Mouse (Mus musculus) heart, postnatal 10 days (tissue): ENCODE measurements at regions not wholly inside any gene's neighbourhood (a gene's known extent, or its start where the extent isn't known, plus 50 kb on each side); places are given as distances from the start of the nearest gene placed in this dataset.
"Not testable (repeated sequence)": the region's sequence is repeated elsewhere in the genome, so short reads cannot be mapped to it uniquely, and the experiment has no call there.

Source experiments
- DNase-seq, 2 experiments: peaks; one replicate each; pipeline ENCODE4 v3.0.0; 2021
- intact Hi-C: fragments of 180-260 bp; cut with DNase I; formaldehyde crosslinking; loops from one replicate; pipeline ENCODE4 v1.15.1; 2025

DNA sequence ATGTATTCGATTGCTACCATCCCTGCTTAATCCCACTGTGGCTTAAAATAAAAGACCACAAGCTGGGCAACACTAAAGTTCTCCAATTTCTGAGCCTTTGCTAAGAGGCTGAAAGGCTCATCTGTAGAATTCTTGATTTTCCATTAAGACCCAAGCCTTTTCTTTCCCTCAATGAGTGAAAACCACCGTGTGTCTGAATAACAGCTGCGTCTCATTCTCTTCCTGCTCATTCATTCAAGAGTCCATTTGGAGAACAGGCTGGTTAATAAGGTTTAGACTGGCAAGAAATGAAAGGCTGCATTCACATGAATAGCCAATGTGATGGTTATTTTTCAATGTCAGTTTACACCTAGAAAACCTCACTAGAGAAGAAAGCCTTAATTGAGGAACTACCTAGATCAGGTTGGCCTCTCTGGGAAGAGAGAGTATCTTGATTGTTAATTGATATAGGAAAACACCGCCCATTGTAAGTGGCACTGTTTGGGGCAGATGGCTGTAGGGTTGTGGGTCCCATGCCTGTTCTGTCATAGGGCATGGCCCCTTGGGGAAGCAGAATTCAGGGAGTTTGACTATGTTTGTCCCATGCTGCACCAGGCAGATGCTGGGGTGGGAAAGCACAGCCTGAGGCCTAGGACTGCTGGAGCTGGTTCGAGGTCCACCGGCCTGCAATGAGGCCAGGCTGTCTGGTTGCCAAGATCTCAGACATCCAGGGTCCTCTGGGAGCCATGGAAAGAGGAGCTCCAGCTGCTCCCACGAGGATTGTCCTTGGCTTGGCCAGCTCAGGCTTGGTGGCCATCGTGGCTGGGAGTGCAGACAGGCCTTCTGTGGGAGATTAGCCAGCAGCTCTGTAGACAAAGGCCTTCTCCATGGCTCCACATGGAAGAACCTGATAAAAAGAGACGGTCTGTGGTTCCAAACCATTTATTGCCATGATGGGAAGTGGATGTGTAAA lies 161.3 kb upstream of the Castor2 start:
- intact Hi-C loops: no loop called here
- peak in 1 of 2 experiments; percentile 1 for DNase-seq

GRCm38 (mm10) chr5:133935451-133935850 lies 164.1 kb upstream of the Castor2 start:
- intact Hi-C loops: no loop called here
- no peak for DNase-seq

- intact Hi-C loops: no loop called here
- no peak for DNase-seq
Observed at GRCm38 (mm10) chr5:133935006-133935405, 164.5 kb upstream of the Castor2 start.

GRCm38 (mm10) chr5:133930101-133930500 lies 169.4 kb upstream of the Castor2 start:
- intact Hi-C loops: no loop called here

GRCm38 (mm10) chr5:133927054-133927453 lies 172.5 kb upstream of the Castor2 start:
- intact Hi-C loops: no loop called here
- no peak for DNase-seq

More at GRCm38 (mm10) chr5:133930101-133930500, 169.4 kb upstream of the Castor2 start:
- no peak for DNase-seq

GRCm38 (mm10) chr5:133925184-133925900 lies 174.2 kb upstream of the Castor2 start:
- DNase-seq: no peak
- intact Hi-C loops: no loop called here

DNA sequence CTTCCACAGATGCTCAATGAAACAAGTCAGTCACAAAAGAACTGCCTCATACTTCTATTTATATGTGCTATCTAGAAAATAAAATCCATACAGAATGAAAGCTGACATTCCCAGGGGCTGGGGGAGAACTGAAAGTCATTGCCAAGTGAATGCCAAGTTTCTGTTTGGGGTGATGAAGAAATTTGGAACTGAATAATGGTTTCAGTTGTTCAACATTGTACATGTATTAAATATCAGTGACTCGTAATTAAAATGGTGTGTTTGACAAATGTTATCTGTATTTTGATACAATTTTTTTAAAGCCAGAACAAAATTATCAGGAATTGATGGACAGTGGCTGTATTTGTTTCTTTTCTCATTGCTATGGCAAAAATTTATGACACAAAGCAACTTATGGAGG lies 177.3 kb upstream of the Castor2 start:
- intact Hi-C loops: no loop called here

DNA sequence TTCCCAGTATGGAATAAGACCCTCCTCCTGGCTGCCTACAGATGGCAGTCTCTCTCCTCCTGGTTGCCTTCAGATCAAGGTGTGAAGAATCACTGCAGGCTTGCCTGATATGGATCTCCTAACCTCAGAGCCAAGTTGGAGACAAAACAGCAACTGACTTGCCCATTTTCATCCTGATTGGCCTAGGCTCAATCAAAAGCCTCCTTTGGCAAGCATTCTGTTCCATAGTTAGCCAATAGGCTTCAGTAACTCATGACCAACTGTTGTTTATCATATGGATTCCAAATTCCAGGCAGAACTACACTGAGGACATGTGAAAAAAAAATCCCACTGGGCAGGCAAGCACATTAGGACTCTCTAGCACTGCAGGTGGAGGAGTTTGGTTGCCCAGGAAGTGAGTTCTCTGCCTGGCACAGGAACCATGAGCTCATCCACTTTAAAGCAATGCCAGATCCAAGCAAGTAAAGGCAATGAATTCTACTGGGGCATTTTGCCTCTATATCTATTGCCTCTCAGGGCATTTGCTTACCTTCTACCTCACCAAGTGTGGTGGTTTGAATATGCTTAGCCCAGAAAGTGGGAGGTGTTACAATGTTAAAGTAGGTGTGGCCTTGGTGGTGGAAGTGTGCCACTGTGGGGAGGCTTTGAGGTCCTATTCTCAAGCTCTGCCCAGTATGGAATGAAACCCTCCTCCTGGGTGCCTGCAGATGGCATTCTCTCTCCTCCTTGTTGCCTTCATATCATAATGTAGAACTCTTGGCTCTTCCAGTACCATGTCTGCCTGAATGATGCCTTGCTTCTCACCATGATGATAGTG lies 183.6 kb upstream of the Castor2 start:
- intact Hi-C loops: no loop called here

More for the DNA sequence above, 177.3 kb upstream of the Castor2 start:
- DNase-seq: no peak

DNA sequence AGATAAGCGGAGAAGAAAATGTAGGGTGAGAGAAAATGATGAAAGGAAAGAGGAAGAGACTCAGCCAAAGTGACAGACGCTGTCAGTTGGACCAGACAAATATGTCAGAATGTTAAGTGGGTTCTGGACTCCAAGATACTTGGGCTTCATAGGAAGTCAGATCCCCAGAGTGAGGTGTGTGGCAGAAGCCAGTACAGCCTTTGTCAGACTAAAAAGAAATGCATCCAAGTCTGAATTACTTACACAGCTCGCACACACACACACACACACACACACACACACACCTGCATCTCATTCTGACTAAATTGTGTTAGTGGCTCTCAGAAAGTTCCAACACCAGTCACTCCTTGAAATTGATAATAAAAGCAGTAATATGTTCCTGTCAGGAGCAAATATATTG lies 192.1 kb upstream of the Castor2 start:
- DNase-seq: no peak
- intact Hi-C loops: no loop called here

More for the DNA sequence above, 183.6 kb upstream of the Castor2 start:
- DNase-seq: no peak

DNA sequence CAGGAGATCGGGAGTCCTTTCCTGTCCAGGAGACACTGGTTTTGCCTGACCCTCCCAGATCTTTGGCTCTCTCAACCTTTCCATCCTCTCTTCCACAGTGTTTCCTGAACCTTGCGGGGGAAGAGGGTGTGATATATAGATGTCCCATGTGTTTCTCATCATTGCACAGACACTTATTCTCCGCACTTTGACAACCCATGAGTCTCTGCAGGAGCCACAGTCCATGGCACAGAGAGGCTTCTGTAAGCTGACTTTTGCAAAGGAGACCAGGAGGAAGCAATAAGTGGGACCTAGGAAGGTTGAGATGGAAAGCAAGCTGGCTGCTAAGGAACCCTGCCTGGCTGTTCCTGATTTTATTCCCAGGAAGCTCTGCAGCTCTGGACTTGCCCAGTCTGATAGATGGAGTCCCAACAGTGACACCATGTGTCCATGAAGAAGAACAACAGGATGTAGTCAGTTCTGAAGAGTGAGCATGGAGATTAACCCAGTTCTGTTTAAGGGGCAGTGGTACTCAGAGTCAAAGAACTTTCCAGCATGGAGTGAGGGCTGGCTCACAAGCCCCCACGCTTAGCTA lies 201.4 kb upstream of the Castor2 start:
- intact Hi-C loops: no loop called here
- peak; percentile 3 to 7 for DNase-seq

DNA sequence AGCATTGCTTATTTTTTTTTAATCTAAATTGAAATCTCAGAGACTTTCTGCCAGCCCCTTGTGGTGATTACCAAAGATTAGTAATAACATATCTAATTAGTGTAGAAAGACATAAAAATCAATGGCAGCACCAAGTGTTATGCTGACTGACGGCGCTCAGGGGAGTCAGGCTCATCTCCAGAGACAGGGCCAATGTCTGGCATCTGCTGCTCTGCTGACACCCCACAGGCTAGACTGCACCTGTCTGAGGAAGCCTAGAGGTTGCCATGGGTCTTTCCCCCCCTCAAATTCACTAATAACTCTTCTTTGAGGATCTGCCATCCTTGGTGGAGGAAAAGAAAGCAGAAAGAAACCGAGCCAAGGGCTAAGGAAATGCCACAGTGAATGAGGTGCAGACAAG lies 208.8 kb upstream of the Castor2 start:
- no peak for DNase-seq
- intact Hi-C loops: no loop called here

GRCm38 (mm10) chr5:133889841-133890240 lies 209.7 kb upstream of the Castor2 start:
- intact Hi-C loops: no loop called here
- no peak for DNase-seq

DNA sequence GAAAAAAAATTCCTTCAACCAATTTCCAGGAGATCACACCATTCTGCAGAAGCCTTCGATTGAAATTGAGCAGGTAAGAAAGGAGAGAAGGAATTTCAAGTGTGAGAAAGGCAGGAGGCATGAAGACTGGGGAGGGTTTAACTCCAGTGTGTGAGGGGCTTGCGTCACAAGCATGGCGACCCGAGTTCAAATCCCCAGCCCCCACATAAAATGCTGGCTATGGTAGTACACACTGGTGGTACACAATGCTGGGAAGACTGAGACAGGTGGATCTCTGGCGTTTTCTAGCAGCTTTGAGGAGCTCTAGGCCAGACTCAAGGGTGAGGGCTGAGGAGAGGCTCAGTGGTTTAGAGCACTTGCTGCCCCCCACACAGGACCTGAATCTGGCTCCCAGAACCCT lies 214.0 kb upstream of the Castor2 start:
- intact Hi-C loops: no loop called here
- DNase-seq: no peak

DNA sequence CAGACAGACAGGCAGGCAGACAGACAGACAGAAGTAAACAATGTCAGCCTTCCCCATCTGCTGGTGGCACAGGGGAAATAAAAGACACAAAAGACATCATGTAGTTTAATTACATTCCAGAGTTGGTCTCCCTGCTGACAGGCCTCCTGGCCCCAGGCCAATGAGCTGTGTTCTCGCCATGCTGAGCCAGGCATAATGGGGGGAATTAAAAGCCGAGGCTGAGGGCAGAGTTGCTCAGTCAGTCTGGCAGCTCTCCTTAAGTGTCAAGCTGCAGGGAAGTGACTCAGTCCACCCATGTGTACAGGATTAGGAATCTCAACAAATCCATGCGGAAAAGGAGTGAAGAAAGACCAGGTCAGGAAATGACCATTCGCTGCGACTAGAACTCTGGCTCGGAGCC lies 214.5 kb upstream of the Castor2 start:
- DNase-seq: peak; percentile 56 to 67
- intact Hi-C loops: no loop called here

GRCm38 (mm10) chr5:133884593-133884992 lies 214.9 kb upstream of the Castor2 start:
- DNase-seq: no peak
- intact Hi-C loops: no loop called here

GRCm38 (mm10) chr5:133844483-133844882 lies 255.0 kb upstream of the Castor2 start:
- no peak for DNase-seq
- intact Hi-C loops: no loop called here

GRCm38 (mm10) chr5:133842059-133842706 lies 257.3 kb upstream of the Castor2 start:
- intact Hi-C loops, DNase-seq: not testable (repeated sequence)

GRCm38 (mm10) chr5:133838286-133838685 lies 261.2 kb upstream of the Castor2 start:
- DNase-seq: no peak
- intact Hi-C loops: no loop called here

- intact Hi-C loops: no loop called here
- DNase-seq: no peak
Observed at GRCm38 (mm10) chr5:133833217-133833616, 266.3 kb upstream of the Castor2 start.

GRCm38 (mm10) chr5:133828226-133828625 lies 271.3 kb upstream of the Castor2 start:
- no peak for DNase-seq
- intact Hi-C loops: loop anchor here (10.0 kb wide), 1 partner anchor 237 kb away; no protein-coding TSS in a partner anchor
